Mouse (Mus musculus) heart, embryonic 10.5 days (tissue): ENCODE measurements around the gene Dpp7. TPM values are rescaled to one million over a fixed set of nuclear protein-coding genes. Genes with fewer than 3 reads are reported as not detected.

Source experiments
- DNase-seq: peaks from one replicate; pipeline ENCODE4 v3.0.0-alpha.2; 2017; ENCODE audit warnings: low spot score
- H3K27ac ChIP-seq: fragments of 300-500 bp; sonication (generic); 2 replicates; pipeline ENCODE4 v1.5.1; 2016; ENCODE audit warnings: mild to moderate bottlenecking
- H3K27me3 ChIP-seq: fragments of 300-500 bp; sonication (generic); 2 replicates; pipeline ENCODE4 v1.6.1; 2016; ENCODE audit warnings: mild to moderate bottlenecking; ENCODE audit not compliant: poor library complexity, insufficient read depth, severe bottlenecking
- H3K36me3 ChIP-seq: fragments of 300-500 bp; sonication (generic); 2 replicates; pipeline ENCODE4 v1.6.1; 2016; ENCODE audit warnings: mild to moderate bottlenecking, moderate library complexity
- H3K4me1 ChIP-seq: fragments of 300-500 bp; sonication (generic); 2 replicates; pipeline ENCODE4 v1.6.1; 2016; ENCODE audit warnings: mild to moderate bottlenecking
- H3K4me3 ChIP-seq: fragments of 300-500 bp; sonication (generic); 2 replicates; pipeline ENCODE4 v1.5.1; 2016; ENCODE audit warnings: mild to moderate bottlenecking, moderate library complexity
- H3K9me3 ChIP-seq: fragments of 300-500 bp; sonication (generic); 2 replicates; pipeline ENCODE4 v1.6.1; 2016; ENCODE audit warnings: mild to moderate bottlenecking, moderate library complexity
- WGBS: fragments of 180-500 bp; shearing (Covaris S2); methylation state at CpG from one replicate; pipeline ENCODE4 v1.1.7; 2016; 5-methylcytosine and 5-hydroxymethylcytosine counted together
- polyA plus RNA-seq: library from polyadenylated mRNA; unstranded; fragments of >200 nt; fragmentation: Nextera tagmentation; extraction: Ambion mirVana; gene quantifications from 2 replicates; pipeline ENCODE4 v1.2.1, GENCODE M21; 2016

Gene Dpp7
- polyA plus RNA-seq, 1 experiment from 2014 or later, result 19.1 TPM

DNA sequence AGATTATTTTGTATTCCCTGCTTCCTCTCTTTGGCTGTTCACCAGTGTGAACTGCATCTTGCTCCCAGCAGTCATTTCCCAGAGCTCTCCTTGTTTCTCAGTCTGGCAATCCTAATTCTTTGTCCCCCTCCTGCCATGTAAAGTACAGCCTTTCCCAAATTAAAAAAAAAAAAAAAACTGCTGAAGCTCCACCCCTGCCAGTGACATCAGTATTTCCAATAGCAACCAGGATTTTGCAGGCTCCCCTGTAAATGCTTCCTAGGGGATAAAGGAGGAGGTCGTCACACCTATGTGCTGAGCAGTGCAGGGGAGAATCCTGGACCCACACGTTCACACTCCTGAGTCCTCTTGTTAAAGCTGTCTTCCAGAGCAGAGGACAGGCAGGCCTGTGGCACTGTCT is 36.1 kb downstream of the Dpp7 start:
- H3K36me3 ChIP-seq, result no peaks in the 10 kb centered on the region
- H3K9me3 ChIP-seq, result no peaks in the 10 kb centered on the region
- no peak for DNase-seq
- no peak overlapping the region for H3K4me3 ChIP-seq
- H3K27ac ChIP-seq, result no peak overlapping the region
- WGBS, result 25% methylated on average over 2 of the region's 2 CpGs
- H3K27me3 ChIP-seq, result peaks cover 66% of the 10 kb centered on the region
- peaks cover 7% of the 10 kb centered on the region; the same call in 1 of the 2 replicates for H3K4me1 ChIP-seq

DNA sequence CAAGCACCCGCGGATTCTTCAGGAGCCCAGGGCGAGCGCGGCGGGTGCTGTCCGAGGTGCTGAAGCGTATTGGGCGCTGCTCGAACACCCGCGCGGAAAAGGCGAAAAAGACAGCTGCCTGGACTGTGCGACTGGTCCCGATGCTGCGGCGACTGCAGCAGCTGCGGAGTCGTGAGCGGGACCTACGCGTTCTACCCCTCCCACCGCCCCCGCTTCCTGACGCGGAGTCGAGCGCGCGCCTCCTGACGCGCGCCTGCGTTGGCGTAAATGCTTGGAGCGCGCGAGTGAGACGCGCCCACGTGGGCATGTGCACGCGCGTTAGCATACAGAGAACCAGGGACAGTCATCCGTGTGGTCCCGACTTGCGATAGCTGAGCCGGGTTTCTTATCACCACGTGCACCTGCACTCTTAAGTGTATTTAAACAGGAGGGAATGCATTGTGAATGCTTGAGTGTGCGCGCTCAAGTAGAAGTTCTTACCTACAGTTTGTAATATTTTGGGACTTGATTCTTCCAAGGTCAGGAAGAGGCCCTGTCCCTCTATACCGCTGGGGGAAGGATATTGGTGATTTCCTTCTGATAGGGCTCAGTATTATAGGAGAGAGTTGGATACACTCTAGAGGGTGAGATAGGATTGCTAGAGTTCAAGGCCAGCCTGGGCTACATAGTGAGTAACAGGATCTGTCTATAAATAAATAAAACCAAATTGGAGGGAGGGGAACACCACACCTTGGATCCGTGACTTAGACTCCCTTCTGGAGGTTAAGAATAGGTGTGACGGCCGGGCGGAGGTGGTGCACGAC is 37.0 kb downstream of the Dpp7 start, which contains the start of gene Grin1:
TSS of gene Grin1 (minus strand) at position 217 of the 803 bp plus-strand sequence.
- H3K4me3 ChIP-seq, result peak within 1 kb of the TSS; percentile 53
- no peak within 1 kb of the TSS for H3K27ac ChIP-seq
- peaks cover 7% of the 10 kb centered on the region; the same call in 1 of the 2 replicates for H3K4me1 ChIP-seq
- H3K9me3 ChIP-seq, result no peaks in the 10 kb centered on the region
- no peaks in the 10 kb centered on the region for H3K36me3 ChIP-seq
- no peak for DNase-seq
- 10% methylated on average over 58 of the region's 58 CpGs for WGBS
- peaks cover 75% of the 10 kb centered on the region for H3K27me3 ChIP-seq

DNA sequence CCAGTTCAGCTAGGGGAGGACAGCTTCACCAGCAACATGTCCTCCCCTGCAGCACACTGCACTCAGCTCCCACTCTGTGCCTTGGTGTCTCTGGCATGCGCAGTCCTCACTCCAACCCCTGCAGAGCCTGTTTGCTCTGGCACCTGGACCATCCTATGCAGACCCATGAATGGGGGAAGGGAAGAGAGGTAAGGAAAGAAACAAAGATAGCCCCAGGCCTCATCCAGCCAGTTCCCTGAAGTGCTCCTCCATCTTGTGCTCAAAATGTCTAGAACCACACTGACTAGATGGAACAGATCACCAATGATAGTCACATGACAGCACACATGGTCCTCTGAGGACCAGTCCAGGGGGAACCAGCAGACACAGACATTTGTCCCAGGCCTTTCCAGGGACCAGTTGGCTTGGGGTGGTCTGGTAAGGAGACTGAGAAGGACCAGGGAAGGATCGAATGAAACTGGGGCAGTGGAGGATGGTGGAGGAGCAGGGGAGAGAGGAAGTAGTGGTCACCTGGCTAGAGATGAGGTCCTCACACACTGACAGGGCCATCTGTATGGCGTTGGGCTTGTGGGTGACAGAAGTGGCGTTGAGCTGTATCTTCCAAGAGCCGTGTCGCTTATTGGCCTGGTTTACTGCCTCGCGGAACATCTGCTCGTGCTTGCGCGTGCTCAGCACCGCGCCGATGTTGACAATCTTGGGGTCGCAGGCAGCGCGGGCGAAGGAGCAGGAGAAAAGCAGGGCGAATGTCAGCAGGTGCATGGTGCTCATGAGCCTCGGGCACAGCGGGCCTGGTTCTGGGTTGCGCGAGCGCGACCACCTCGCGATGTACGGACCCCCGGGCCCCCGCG is 37.8 kb downstream of the Dpp7 start:
- H3K36me3 ChIP-seq, result no peaks in the 10 kb centered on the region
- peaks cover 7% of the 10 kb centered on the region; the same call in 1 of the 2 replicates for H3K4me1 ChIP-seq
- no peak for DNase-seq
- no peak overlapping the region for H3K27ac ChIP-seq
- 8% methylated on average over 31 of the region's 31 CpGs for WGBS
- H3K27me3 ChIP-seq, result peaks cover 83% of the 10 kb centered on the region
- no peaks in the 10 kb centered on the region for H3K9me3 ChIP-seq
- H3K4me3 ChIP-seq, result peak overlapping the region; percentile 53

DNA sequence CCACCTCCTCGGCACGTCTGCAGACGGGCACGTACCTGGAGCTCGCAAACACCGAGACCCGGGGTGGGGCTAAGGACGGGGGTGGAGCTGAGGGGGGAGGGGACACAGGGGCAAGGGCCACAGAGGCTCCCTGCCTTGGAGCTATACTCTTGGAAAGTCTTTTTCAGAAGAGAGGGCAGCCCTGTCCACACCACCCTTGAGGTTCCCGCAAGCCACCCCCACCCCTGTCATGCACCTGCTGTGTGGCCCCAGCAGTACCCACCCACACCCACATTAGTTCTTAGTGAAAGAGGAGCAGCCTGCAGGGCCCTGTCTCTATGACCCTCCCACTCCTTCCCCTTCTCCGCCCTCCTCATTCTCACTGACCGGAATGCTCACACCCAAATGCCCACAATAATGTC is 44.7 kb downstream of the Dpp7 start:
- H3K4me3 ChIP-seq, result no peak overlapping the region
- 0 out of 2 replicates have a peak, but pooled peaks cover 3% of the 10 kb centered on the region for H3K4me1 ChIP-seq
- H3K9me3 ChIP-seq, result no peaks in the 10 kb centered on the region
- H3K36me3 ChIP-seq, result no peaks in the 10 kb centered on the region
- no peak overlapping the region for H3K27ac ChIP-seq
- no peak for DNase-seq
- WGBS, result 7% methylated on average over 11 of the region's 11 CpGs
- peaks cover 100% of the 10 kb centered on the region for H3K27me3 ChIP-seq

DNA sequence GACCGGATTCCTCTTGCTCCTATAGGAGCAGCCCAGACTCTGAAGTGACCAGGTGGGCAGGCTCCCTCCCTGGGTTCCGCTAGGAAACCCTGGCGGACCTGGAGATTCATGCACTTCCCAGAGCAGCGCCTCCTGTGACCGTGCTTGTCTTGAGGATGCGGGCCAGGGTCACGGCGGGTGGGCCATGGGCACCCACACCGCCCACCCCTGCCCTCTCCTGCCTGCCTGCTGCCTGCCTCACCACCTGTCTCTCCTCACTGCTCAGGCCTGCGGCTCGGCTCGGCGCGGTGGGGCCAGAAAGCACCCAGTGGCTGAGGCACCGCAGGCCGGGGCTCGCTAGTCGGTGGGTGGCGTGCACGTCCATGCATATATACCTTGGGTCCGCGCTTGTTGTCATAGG is 45.2 kb downstream of the Dpp7 start:
- H3K27me3 ChIP-seq, result peaks cover 100% of the 10 kb centered on the region
- no peak overlapping the region for H3K27ac ChIP-seq
- 3% methylated on average over 22 of the region's 22 CpGs for WGBS
- no peaks in the 10 kb centered on the region for H3K9me3 ChIP-seq
- H3K4me3 ChIP-seq, result 0 out of 2 replicates have a peak overlapping the region, but pooled peaks have one; percentile 10
- H3K36me3 ChIP-seq, result no peaks in the 10 kb centered on the region
- no peak for DNase-seq
- H3K4me1 ChIP-seq, result 0 out of 2 replicates have a peak, but pooled peaks cover 3% of the 10 kb centered on the region

DNA sequence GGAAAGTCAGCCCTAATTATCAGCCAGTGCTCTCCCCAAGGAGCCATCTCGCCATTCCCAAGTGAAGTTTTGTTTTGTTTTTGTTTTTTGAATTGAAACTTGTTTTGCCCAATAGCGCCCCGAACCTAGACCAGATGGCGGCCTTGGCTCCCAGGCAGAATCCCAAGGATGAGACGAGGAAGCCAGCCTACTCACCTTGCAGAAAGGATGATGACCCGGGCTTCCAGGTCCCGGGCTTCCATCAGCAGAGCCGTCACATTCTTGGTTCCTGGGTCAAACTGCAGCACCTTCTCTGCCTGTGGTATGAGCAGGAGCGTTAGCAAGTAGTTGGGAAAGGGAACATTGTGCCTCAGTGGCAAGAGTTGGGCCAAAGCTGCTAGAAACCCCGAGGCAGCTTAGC is 46.0 kb downstream of the Dpp7 start:
- Histone ChIP-seq H3K27me3 (peaks cover 100% of the 10 kb centered on the region), H3K4me1 (peaks cover 6% of the 10 kb centered on the region), H3K4me3 (no peak overlapping the region), H3K9me3 (no peaks in the 10 kb centered on the region), H3K36me3 (no peaks in the 10 kb centered on the region), H3K27ac (no peak overlapping the region)
- no peak for DNase-seq
- WGBS, result 54% methylated on average over 10 of the region's 10 CpGs

DNA sequence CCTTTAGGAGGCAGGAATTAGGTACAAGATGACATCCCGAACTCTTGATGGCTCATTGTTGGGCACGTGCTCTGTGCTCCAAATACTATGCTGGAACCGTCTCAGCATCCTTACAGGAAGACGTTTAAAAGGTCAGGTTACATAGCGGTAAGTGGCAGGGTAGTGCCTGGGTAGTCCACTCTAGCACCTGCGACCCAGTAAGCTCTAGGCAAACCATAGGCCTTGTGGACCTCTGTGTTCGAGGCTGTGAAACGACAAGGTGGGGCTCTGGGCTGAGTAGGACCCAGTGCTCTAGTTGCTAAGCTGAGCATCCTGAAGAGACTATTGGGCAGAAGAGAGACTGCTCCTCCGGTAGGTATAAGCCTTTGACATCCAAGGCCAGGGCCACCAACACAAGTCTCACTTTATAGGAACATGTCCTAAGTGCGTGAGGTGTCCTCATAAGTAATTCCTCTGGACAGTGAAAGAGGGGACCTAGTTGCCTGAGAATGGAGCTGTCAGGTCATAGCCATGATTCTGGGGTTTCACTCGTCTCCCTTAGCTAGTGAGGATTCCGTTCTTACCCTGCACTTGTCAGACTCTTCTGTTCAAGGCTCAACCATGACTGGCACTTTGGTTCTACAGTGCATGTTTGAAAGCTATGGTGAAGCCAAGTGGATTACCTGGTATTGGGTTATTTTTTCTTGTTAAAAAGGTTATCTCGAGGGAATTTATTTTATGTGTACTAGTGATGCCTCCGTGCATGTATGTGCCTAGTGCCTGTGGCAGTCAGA is 50.4 kb downstream of the Dpp7 start:
- Histone ChIP-seq H3K27ac (no peak overlapping the region), H3K27me3 (peaks cover 87% of the 10 kb centered on the region), H3K4me1 (peaks cover 9% of the 10 kb centered on the region), H3K9me3 (no peaks in the 10 kb centered on the region), H3K36me3 (no peaks in the 10 kb centered on the region), H3K4me3 (peak overlapping the region; percentile 60)
- 49% methylated on average over 14 of the region's 14 CpGs for WGBS
- DNase-seq, result no peak

DNA sequence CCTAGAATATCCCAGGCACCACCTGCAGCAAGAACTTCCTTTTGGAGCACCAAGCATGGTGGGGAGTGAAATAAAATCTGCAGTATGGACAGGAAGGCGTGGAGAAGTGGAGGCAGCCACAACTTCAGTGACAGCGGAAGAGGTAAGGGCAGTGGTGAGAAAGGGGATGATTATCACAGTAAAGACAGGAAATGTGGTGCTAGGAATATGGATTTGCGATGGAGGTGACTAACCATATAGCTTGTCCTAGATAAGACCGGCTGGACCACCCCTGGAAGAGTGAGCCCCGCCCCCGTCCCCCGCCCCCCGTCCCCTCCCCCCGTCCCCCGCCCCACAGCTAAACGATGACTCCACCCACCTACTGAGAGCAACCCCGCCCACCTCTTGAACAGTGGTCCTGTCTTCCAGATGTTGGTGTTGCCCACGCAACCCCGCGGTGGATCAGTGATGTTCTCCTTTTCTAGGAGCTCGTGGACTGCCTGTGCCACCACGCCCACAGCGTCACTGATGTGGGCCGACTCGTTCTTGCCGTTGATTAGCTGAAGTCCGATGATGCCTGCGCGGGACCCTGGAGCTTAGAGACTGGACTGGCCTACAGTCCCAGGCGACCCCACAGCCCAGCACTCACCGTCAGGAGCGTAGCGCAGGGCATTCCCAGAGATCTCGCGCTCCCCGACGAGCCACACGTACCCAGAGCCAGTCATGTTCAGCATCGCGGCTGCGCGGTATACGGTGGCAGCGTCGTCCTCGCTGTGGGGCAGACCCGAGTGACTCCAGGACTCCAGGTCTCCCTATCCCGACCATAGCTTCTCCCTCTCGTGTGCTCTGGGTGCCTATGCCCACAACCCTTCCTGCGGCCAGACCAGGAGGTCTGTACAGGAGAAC is 51.3 kb downstream of the Dpp7 start:
- 3% methylated on average over 45 of the region's 45 CpGs for WGBS
- H3K36me3 ChIP-seq, result no peaks in the 10 kb centered on the region
- H3K4me3 ChIP-seq, result peak overlapping the region; percentile 60
- no peaks in the 10 kb centered on the region for H3K9me3 ChIP-seq
- no peak for DNase-seq
- peaks cover 79% of the 10 kb centered on the region for H3K27me3 ChIP-seq
- H3K27ac ChIP-seq, result no peak overlapping the region
- peaks cover 9% of the 10 kb centered on the region for H3K4me1 ChIP-seq

DNA sequence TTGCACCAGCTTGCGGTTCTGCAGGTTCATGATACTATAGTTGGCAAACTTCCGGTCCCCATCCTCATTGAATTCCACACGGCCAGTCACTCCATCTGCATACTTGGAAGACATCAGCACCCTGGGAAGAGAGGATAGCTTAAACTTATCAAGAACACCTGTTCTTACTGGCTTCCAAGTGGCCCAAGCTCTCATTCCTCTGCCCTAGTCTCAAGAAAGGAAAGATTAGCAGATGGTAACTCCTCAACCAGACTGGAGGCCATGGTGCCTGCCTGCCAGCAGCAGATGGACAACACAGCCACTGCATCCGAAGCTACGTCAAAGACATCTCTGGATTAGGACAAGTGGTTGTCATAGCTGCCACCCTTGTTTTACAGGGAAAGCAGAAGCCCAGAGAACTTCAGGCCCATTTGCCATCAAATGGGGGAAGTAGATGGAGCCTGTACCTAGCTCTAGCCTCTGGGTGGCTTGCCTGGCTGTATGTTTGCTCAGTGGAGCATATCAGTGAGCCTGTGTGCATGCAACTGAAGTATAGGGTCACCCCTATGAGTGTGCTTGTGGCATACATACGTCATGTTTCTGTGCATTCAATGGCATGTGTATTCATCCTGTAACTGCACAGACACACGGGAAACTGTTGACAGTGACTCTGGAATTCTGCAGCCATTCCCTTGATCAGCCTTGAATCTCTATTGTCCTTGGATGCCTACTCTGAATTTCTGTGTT is 52.1 kb downstream of the Dpp7 start:
- Histone ChIP-seq H3K4me3 (peak overlapping the region; percentile 60; the same call in 1 of the 2 replicates), H3K4me1 (peaks cover 9% of the 10 kb centered on the region), H3K27ac (no peak overlapping the region), H3K36me3 (no peaks in the 10 kb centered on the region), H3K9me3 (no peaks in the 10 kb centered on the region), H3K27me3 (peaks cover 70% of the 10 kb centered on the region)
- 66% methylated on average over 7 of the region's 7 CpGs for WGBS
- DNase-seq, result no peak

DNA sequence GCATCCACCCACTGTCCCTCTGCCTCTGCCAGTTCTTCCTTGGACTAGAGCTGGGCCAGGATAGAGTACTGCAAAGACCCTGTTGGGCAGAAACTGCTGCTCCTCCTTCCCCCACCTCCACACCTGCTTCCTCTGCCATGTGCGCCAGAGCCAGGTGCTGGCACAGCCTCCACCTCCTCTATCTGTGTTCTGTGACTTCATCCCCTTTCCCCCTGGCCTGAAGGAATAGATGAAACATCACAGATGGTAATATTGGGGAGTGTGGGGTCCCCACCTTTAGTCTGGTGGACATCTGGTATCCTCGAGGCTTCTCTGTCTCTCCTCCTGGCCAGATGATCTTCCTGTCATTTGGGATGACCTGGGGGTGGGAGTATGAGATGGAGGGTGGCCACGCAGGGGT is 52.7 kb downstream of the Dpp7 start:
- H3K9me3 ChIP-seq, result no peaks in the 10 kb centered on the region
- WGBS, result 55% methylated on average over 3 of the region's 3 CpGs
- no peak overlapping the region for H3K4me3 ChIP-seq
- H3K27me3 ChIP-seq, result peaks cover 70% of the 10 kb centered on the region
- no peaks in the 10 kb centered on the region for H3K36me3 ChIP-seq
- peaks cover 9% of the 10 kb centered on the region for H3K4me1 ChIP-seq
- H3K27ac ChIP-seq, result no peak overlapping the region
- DNase-seq, result no peak
